Mouse (Mus musculus) R1 (cell line): ENCODE measurements at regions not wholly inside any gene's neighbourhood (a gene's known extent, or its start where the extent isn't known, plus 50 kb on each side); places are given as distances from the start of the nearest gene placed in this dataset.

ENCODE experiments used
- DNase-seq: peaks from one replicate; pipeline ENCODE4 v3.0.0-alpha.2; 2018; ENCODE audit warnings: low read depth, low spot score

GRCm38 (mm10) chr9:46636261-46637010, 316.6 kb upstream of the 4931429L15Rik start:
- no peak for DNase-seq

- DNase-seq = peak; percentile 56
These were observed 314.2 kb upstream of the 4931429L15Rik start for GRCm38 (mm10) chr9:46633952-46634351.

GRCm38 (mm10) chr9:46632576-46632975, 312.8 kb upstream of the 4931429L15Rik start:
- no peak for DNase-seq

GRCm38 (mm10) chr9:46622255-46622654, 302.5 kb upstream of the 4931429L15Rik start:
- DNase-seq = no peak

GRCm38 (mm10) chr9:46621851-46622250, 302.1 kb upstream of the 4931429L15Rik start:
- DNase-seq = peak; percentile 65

- no peak for DNase-seq
These were observed 290.6 kb upstream of the 4931429L15Rik start for GRCm38 (mm10) chr9:46610101-46611005.

GRCm38 (mm10) chr9:46608695-46609094, 288.9 kb upstream of the 4931429L15Rik start:
- DNase-seq = no peak

GRCm38 (mm10) chr9:46600803-46601202, 281.0 kb upstream of the 4931429L15Rik start:
- no peak for DNase-seq

GRCm38 (mm10) chr9:46599931-46600708, 280.3 kb upstream of the 4931429L15Rik start:
- DNase-seq = no peak

GRCm38 (mm10) chr9:46598518-46598917, 278.7 kb upstream of the 4931429L15Rik start:
- DNase-seq = no peak

GRCm38 (mm10) chr9:46593444-46593843, 273.7 kb upstream of the 4931429L15Rik start:
- no peak for DNase-seq

- no peak for DNase-seq
These were observed 273.1 kb upstream of the 4931429L15Rik start for GRCm38 (mm10) chr9:46592908-46593307.

- no peak for DNase-seq
These were observed 267.0 kb upstream of the 4931429L15Rik start for GRCm38 (mm10) chr9:46586818-46587217.

- DNase-seq = peak; percentile 82
These were observed 262.1 kb upstream of the 4931429L15Rik start for GRCm38 (mm10) chr9:46581844-46582243.

- DNase-seq = peak; percentile 35
These were observed 242.5 kb upstream of the 4931429L15Rik start for GRCm38 (mm10) chr9:46562301-46562700.

- no peak for DNase-seq
These were observed 238.7 kb upstream of the 4931429L15Rik start for GRCm38 (mm10) chr9:46558481-46558880.

GRCm38 (mm10) chr9:46557781-46558180, 238.0 kb upstream of the 4931429L15Rik start:
- peak; percentile 67 for DNase-seq

GRCm38 (mm10) chr9:46555156-46555555, 235.4 kb upstream of the 4931429L15Rik start:
- no peak for DNase-seq

GRCm38 (mm10) chr9:46554586-46555152, 234.9 kb upstream of the 4931429L15Rik start:
- no peak for DNase-seq

- DNase-seq = no peak
These were observed 229.6 kb upstream of the 4931429L15Rik start for GRCm38 (mm10) chr9:46549416-46549815.

GRCm38 (mm10) chr9:46544326-46544725, 224.5 kb upstream of the 4931429L15Rik start:
- no peak for DNase-seq
